Mouse (Mus musculus) stomach, embryonic 16.5 days (tissue): Measurements from ENCODE around the gene Magi1. TPM values are rescaled to one million over a fixed set of nuclear protein-coding genes. Genes with fewer than 3 reads are reported as not detected.

Source experiments
- ATAC-seq: fragments of 200-750 bp; cut with Nextera tagmentation; 2 replicates; pipeline ENCODE4 v1.8.0; 2017; ENCODE audit warnings: moderate number of reproducible peaks, moderate TSS enrichment; ENCODE audit not compliant: insufficient read depth, low FRiP score
- H3K27ac ChIP-seq: fragments of 300-500 bp; sonication (generic); 2 replicates; pipeline ENCODE4 v1.5.1; 2014; ENCODE audit warnings: low read length
- H3K27me3 ChIP-seq: fragments of 300-500 bp; sonication (generic); 2 replicates; pipeline ENCODE4 v1.6.1; 2014; ENCODE audit warnings: low read length, control low read depth, mixed read lengths; ENCODE audit not compliant: control insufficient read depth, insufficient read depth
- H3K36me3 ChIP-seq: fragments of 300-500 bp; sonication (generic); 2 replicates; pipeline ENCODE4 v1.6.1; 2014; ENCODE audit warnings: low read length; ENCODE audit not compliant: control insufficient read depth, insufficient read depth
- H3K4me1 ChIP-seq: fragments of 300-500 bp; sonication (generic); 2 replicates; pipeline ENCODE4 v1.6.1; 2014; ENCODE audit warnings: low read length, control low read depth, mixed read lengths; ENCODE audit not compliant: control insufficient read depth, insufficient read depth
- H3K4me2 ChIP-seq: fragments of 300-500 bp; sonication (generic); 2 replicates; pipeline ENCODE4 v1.6.1; 2014; ENCODE audit warnings: low read depth, low read length, mixed read lengths
- H3K4me3 ChIP-seq: fragments of 300-500 bp; sonication (generic); replicated peaks from 2 replicates; pipeline ENCODE4 v1.5.1; 2014; ENCODE audit warnings: mild to moderate bottlenecking, low read length
- H3K9ac ChIP-seq: fragments of 300-500 bp; sonication (generic); 2 replicates; pipeline ENCODE4 v1.6.1; 2014; ENCODE audit warnings: low read length
- H3K9me3 ChIP-seq: fragments of 300-500 bp; sonication (generic); replicated peaks from 2 replicates; pipeline ENCODE4 v1.6.1; 2016; ENCODE audit warnings: low read length, control low read depth; ENCODE audit not compliant: control insufficient read depth
- WGBS: fragments of 180-500 bp; shearing (Covaris S2); extraction: QIAGEN DNeasy Blood & Tissue Kit; methylation state at CpG from one replicate; pipeline ENCODE4 v1.1.7; 2014; 5-methylcytosine and 5-hydroxymethylcytosine counted together
- polyA plus RNA-seq: library from polyadenylated mRNA; unstranded; fragments of >200 nt; fragmentation: Nextera tagmentation; extraction: Ambion mirVana; gene quantifications from 2 replicates; pipeline ENCODE4 v1.2.1, GENCODE M21; 2015

The Magi1 gene
- polyA plus RNA-seq, 1 experiment from 2014 or later: 8.7 TPM

- Histone ChIP-seq H3K36me3 (no peaks in the 10 kb centered on the region), H3K27me3 (no peaks in the 10 kb centered on the region), H3K4me1 (peaks cover 15% of the 10 kb centered on the region), H3K9me3 (no peaks in the 10 kb centered on the region), H3K4me2 (no peak overlapping the region), H3K27ac (peak overlapping the region; percentile 43), H3K4me3 (no peak overlapping the region), H3K9ac (no peak overlapping the region)
- WGBS: 79% methylated on average over 7 of the region's 7 CpGs
- no peak for ATAC-seq
Observed at GRCm38 (mm10) chr6:94264183-94264941, 19.4 kb downstream of the Magi1 start.

GRCm38 (mm10) chr6:94260831-94261230, 22.9 kb downstream of the Magi1 start:
- WGBS: 85% methylated on average over 5 of the region's 5 CpGs
- no peak for ATAC-seq
- Histone ChIP-seq H3K36me3 (no peaks in the 10 kb centered on the region), H3K27ac (no peak overlapping the region), H3K4me2 (no peak overlapping the region), H3K27me3 (no peaks in the 10 kb centered on the region), H3K4me3 (no peak overlapping the region), H3K4me1 (peaks cover 33% of the 10 kb centered on the region), H3K9ac (no peak overlapping the region), H3K9me3 (no peaks in the 10 kb centered on the region)

- peaks cover 35% of the 10 kb centered on the region for H3K4me1 ChIP-seq
- H3K9me3 ChIP-seq: no peaks in the 10 kb centered on the region
- no peak overlapping the region for H3K4me2 ChIP-seq
- H3K9ac ChIP-seq: no peak overlapping the region
- no peak overlapping the region for H3K4me3 ChIP-seq
- no peaks in the 10 kb centered on the region for H3K27me3 ChIP-seq
- no peak for ATAC-seq
- WGBS: 94% methylated on average over 2 of the region's 2 CpGs
- H3K36me3 ChIP-seq: no peaks in the 10 kb centered on the region
- no peak overlapping the region for H3K27ac ChIP-seq
Observed at GRCm38 (mm10) chr6:94259981-94260380, 23.7 kb downstream of the Magi1 start.

GRCm38 (mm10) chr6:94257831-94258173, 25.9 kb downstream of the Magi1 start:
- Histone ChIP-seq H3K27me3 (no peaks in the 10 kb centered on the region), H3K4me2 (no peak overlapping the region), H3K4me1 (peaks cover 24% of the 10 kb centered on the region), H3K9me3 (no peaks in the 10 kb centered on the region), H3K27ac (peak overlapping the region; percentile 54), H3K9ac (no peak overlapping the region), H3K4me3 (no peak overlapping the region), H3K36me3 (no peaks in the 10 kb centered on the region)
- ATAC-seq: no peak
- 71% methylated on average over 3 of the region's 3 CpGs for whole genome bisulfite sequencing

GRCm38 (mm10) chr6:94256982-94257830, 26.5 kb downstream of the Magi1 start:
- no peaks in the 10 kb centered on the region for H3K36me3 ChIP-seq
- no peak for ATAC-seq
- H3K4me3 ChIP-seq: no peak overlapping the region
- WGBS: 38% methylated on average over 12 of the region's 12 CpGs
- H3K9me3 ChIP-seq: no peaks in the 10 kb centered on the region
- H3K9ac ChIP-seq: 0 out of 2 replicates have a peak overlapping the region, but pooled peaks have one; percentile 31
- peak overlapping the region; percentile 87 for H3K27ac ChIP-seq
- peak overlapping the region; percentile 29 for H3K4me2 ChIP-seq
- no peaks in the 10 kb centered on the region for H3K27me3 ChIP-seq
- peaks cover 24% of the 10 kb centered on the region for H3K4me1 ChIP-seq

GRCm38 (mm10) chr6:94253943-94254342, 29.8 kb downstream of the Magi1 start:
- Histone ChIP-seq H3K4me3 (no peak overlapping the region), H3K27ac (no peak overlapping the region), H3K9me3 (no peaks in the 10 kb centered on the region), H3K4me1 (peaks cover 33% of the 10 kb centered on the region), H3K27me3 (no peaks in the 10 kb centered on the region), H3K9ac (no peak overlapping the region), H3K36me3 (no peaks in the 10 kb centered on the region), H3K4me2 (no peak overlapping the region)
- 75% methylated on average over 8 of the region's 8 CpGs for WGBS
- no peak for ATAC-seq

- H3K9me3 ChIP-seq: no peaks in the 10 kb centered on the region
- no peak overlapping the region for H3K4me2 ChIP-seq
- no peak overlapping the region for H3K9ac ChIP-seq
- no peak overlapping the region for H3K4me3 ChIP-seq
- no peak overlapping the region for H3K27ac ChIP-seq
- no peaks in the 10 kb centered on the region for H3K36me3 ChIP-seq
- H3K4me1 ChIP-seq: peaks cover 22% of the 10 kb centered on the region
- 54% methylated on average over 8 of the region's 8 CpGs for WGBS
- H3K27me3 ChIP-seq: no peaks in the 10 kb centered on the region
- ATAC-seq: no peak
Observed at GRCm38 (mm10) chr6:94251358-94251945, 32.3 kb downstream of the Magi1 start.

GRCm38 (mm10) chr6:94249286-94249790, 34.4 kb downstream of the Magi1 start:
- Histone ChIP-seq H3K36me3 (no peaks in the 10 kb centered on the region), H3K4me2 (no peak overlapping the region), H3K4me1 (peaks cover 12% of the 10 kb centered on the region), H3K27ac (no peak overlapping the region), H3K27me3 (no peaks in the 10 kb centered on the region), H3K9me3 (no peaks in the 10 kb centered on the region), H3K9ac (no peak overlapping the region), H3K4me3 (no peak overlapping the region)
- no peak for ATAC-seq
- WGBS: 77% methylated on average over 9 of the region's 9 CpGs

- Histone ChIP-seq H3K27ac (peak overlapping the region; percentile 10; the same call in 1 of the 2 replicates), H3K9ac (no peak overlapping the region), H3K4me3 (no peak overlapping the region), H3K27me3 (no peaks in the 10 kb centered on the region), H3K4me1 (peaks cover 23% of the 10 kb centered on the region), H3K4me2 (no peak overlapping the region), H3K9me3 (no peaks in the 10 kb centered on the region), H3K36me3 (no peaks in the 10 kb centered on the region)
- ATAC-seq: peak; percentile 82; the same call in 1 of the 2 replicates
- WGBS: 59% methylated on average over 6 of the region's 6 CpGs
Observed at GRCm38 (mm10) chr6:94241251-94241650, 42.5 kb downstream of the Magi1 start.
